Mouse (Mus musculus) heart, embryonic 13.5 days (tissue): ENCODE data around the gene Ppm1l. TPM values are rescaled to one million over a fixed set of nuclear protein-coding genes. Genes with fewer than 3 reads are reported as not detected.

Experiments
- ATAC-seq: fragments of 200-750 bp; cut with Nextera tagmentation; 2 replicates; pipeline ENCODE4 v1.8.0; 2017; ENCODE audit warnings: moderate TSS enrichment; ENCODE audit not compliant: insufficient number of reproducible peaks, low FRiP score, low TSS enrichment; ENCODE audit errors: extremely low read depth
- H3K27ac ChIP-seq: fragments of 300-500 bp; sonication (generic); replicated peaks from 2 replicates; pipeline ENCODE4 v1.5.1; 2015; ENCODE audit warnings: moderate library complexity, mild to moderate bottlenecking, inconsistent platforms
- H3K27me3 ChIP-seq: fragments of 300-500 bp; sonication (generic); replicated peaks from 2 replicates; pipeline ENCODE4 v1.6.1; 2015; ENCODE audit warnings: mild to moderate bottlenecking, inconsistent platforms
- H3K36me3 ChIP-seq: fragments of 300-500 bp; sonication (generic); 2 replicates; pipeline ENCODE4 v1.6.1; 2015; ENCODE audit warnings: mild to moderate bottlenecking, inconsistent platforms
- H3K4me1 ChIP-seq: fragments of 300-500 bp; sonication (generic); 2 replicates; pipeline ENCODE4 v1.6.1; 2015; ENCODE audit warnings: inconsistent platforms
- H3K4me2 ChIP-seq: fragments of 300-500 bp; sonication (generic); 2 replicates; pipeline ENCODE4 v1.6.1; 2015; ENCODE audit warnings: inconsistent platforms, mild to moderate bottlenecking, moderate library complexity
- H3K4me3 ChIP-seq: fragments of 300-500 bp; sonication (generic); 2 replicates; pipeline ENCODE4 v1.5.1; 2015; ENCODE audit warnings: moderate library complexity, mild to moderate bottlenecking, inconsistent platforms
- H3K9ac ChIP-seq: fragments of 300-500 bp; sonication (generic); 2 replicates; pipeline ENCODE4 v1.6.1; 2015; ENCODE audit warnings: inconsistent platforms, mild to moderate bottlenecking, moderate library complexity
- H3K9me3 ChIP-seq: fragments of 300-500 bp; sonication (generic); 2 replicates; pipeline ENCODE4 v1.6.1; 2016; ENCODE audit warnings: inconsistent platforms
- WGBS: fragments of 180-500 bp; shearing (Covaris S2); methylation state at CpG from one replicate; pipeline ENCODE4 v1.1.7; 2015; ENCODE audit warnings: mixed read lengths; 5-methylcytosine and 5-hydroxymethylcytosine counted together
- polyA plus RNA-seq: library from polyadenylated mRNA; unstranded; fragments of >200 nt; fragmentation: Nextera tagmentation; extraction: Ambion mirVana; gene quantifications from 2 replicates; pipeline ENCODE4 v1.2.1, GENCODE M21; 2015

Ppm1l gene
- polyA plus RNA-seq, 1 experiment from 2014 or later, result 7.4 TPM

- ATAC-seq, result peak; percentile 70; the same call in 1 of the 2 replicates
- H3K27ac ChIP-seq, result peak overlapping the region; percentile 78
- H3K27me3 ChIP-seq, result no peaks in the 10 kb centered on the region
- WGBS, result 9% methylated on average over 10 of the region's 10 CpGs
- H3K9ac ChIP-seq, result peak overlapping the region; percentile 5; the same call in 1 of the 2 replicates
- H3K4me3 ChIP-seq, result peak overlapping the region; percentile 10
- H3K4me2 ChIP-seq, result peak overlapping the region; percentile 62
- H3K4me1 ChIP-seq, result peaks cover 21% of the 10 kb centered on the region
- H3K36me3 ChIP-seq, result peaks cover 3% of the 10 kb centered on the region; the same call in 1 of the 2 replicates
- H3K9me3 ChIP-seq, result no peaks in the 10 kb centered on the region
Measured at GRCm38 (mm10) chr3:69588101-69588760, 271.6 kb downstream of the Ppm1l start.

- no peaks in the 10 kb centered on the region for H3K9me3 ChIP-seq
- H3K4me3 ChIP-seq, result no peak overlapping the region
- WGBS, result 82% methylated on average over 8 of the region's 8 CpGs
- H3K4me2 ChIP-seq, result no peak overlapping the region
- no peaks in the 10 kb centered on the region for H3K36me3 ChIP-seq
- H3K9ac ChIP-seq, result no peak overlapping the region
- no peaks in the 10 kb centered on the region for H3K27me3 ChIP-seq
- ATAC-seq, result no peak
- H3K4me1 ChIP-seq, result peaks cover 20% of the 10 kb centered on the region
- H3K27ac ChIP-seq, result no peak overlapping the region
Measured at GRCm38 (mm10) chr3:69593426-69593825, 276.8 kb downstream of the Ppm1l start.

GRCm38 (mm10) chr3:69594071-69594470, 277.4 kb downstream of the Ppm1l start:
- no peaks in the 10 kb centered on the region for H3K9me3 ChIP-seq
- H3K36me3 ChIP-seq, result no peaks in the 10 kb centered on the region
- no peak overlapping the region for H3K9ac ChIP-seq
- H3K27me3 ChIP-seq, result no peaks in the 10 kb centered on the region
- H3K27ac ChIP-seq, result no peak overlapping the region
- ATAC-seq, result no peak
- peaks cover 16% of the 10 kb centered on the region for H3K4me1 ChIP-seq
- H3K4me3 ChIP-seq, result no peak overlapping the region
- 64% methylated on average over 9 of the region's 9 CpGs for WGBS
- no peak overlapping the region for H3K4me2 ChIP-seq

- Histone ChIP-seq H3K4me2 (no peak overlapping the region), H3K4me1 (peaks cover 17% of the 10 kb centered on the region), H3K36me3 (no peaks in the 10 kb centered on the region), H3K9ac (no peak overlapping the region), H3K27ac (no peak overlapping the region), H3K27me3 (no peaks in the 10 kb centered on the region), H3K4me3 (no peak overlapping the region), H3K9me3 (no peaks in the 10 kb centered on the region)
- ATAC-seq, result no peak
- WGBS, result 61% methylated on average over 3 of the region's 3 CpGs
Measured at GRCm38 (mm10) chr3:69596116-69596515, 279.5 kb downstream of the Ppm1l start.

GRCm38 (mm10) chr3:69597211-69597610, 280.6 kb downstream of the Ppm1l start:
- Histone ChIP-seq H3K9me3 (no peaks in the 10 kb centered on the region), H3K4me2 (peak overlapping the region; percentile 89), H3K27me3 (no peaks in the 10 kb centered on the region), H3K4me3 (peak overlapping the region; percentile 77), H3K36me3 (no peaks in the 10 kb centered on the region), H3K27ac (no peak overlapping the region), H3K9ac (peak overlapping the region; percentile 85), H3K4me1 (peaks cover 17% of the 10 kb centered on the region)
- no peak for ATAC-seq
- WGBS, result 86% methylated on average over 6 of the region's 6 CpGs

- Histone ChIP-seq H3K9ac (peak overlapping the region; percentile 85), H3K4me3 (peak overlapping the region; percentile 77), H3K27ac (no peak overlapping the region), H3K4me1 (peaks cover 17% of the 10 kb centered on the region), H3K4me2 (peak overlapping the region; percentile 89), H3K36me3 (no peaks in the 10 kb centered on the region), H3K27me3 (no peaks in the 10 kb centered on the region), H3K9me3 (no peaks in the 10 kb centered on the region)
- WGBS, result 17% methylated on average over 7 of the region's 7 CpGs
- ATAC-seq, result no peak
Measured at GRCm38 (mm10) chr3:69597816-69598215, 281.2 kb downstream of the Ppm1l start.

- Histone ChIP-seq H3K9me3 (no peaks in the 10 kb centered on the region), H3K4me3 (peak within 1 kb of the TSS; percentile 77), H3K36me3 (no peaks in the 10 kb centered on the region), H3K4me1 (peaks cover 17% of the 10 kb centered on the region), H3K27ac (0 out of 2 replicates have a peak within 1 kb of the TSS, but pooled peaks have one; percentile 21), H3K27me3 (no peaks in the 10 kb centered on the region), H3K4me2 (peak within 1 kb of the TSS; percentile 89), H3K9ac (peak within 1 kb of the TSS; percentile 85)
- peak; percentile 31; the same call in 1 of the 2 replicates for ATAC-seq
- WGBS, result under 1% methylated on average over 72 of the region's 99 CpGs
Measured at GRCm38 (mm10) chr3:69598261-69599165, 281.9 kb downstream of the Ppm1l start, which contains the start of gene B3galnt1. B3galnt1 (minus strand) TSS chr3:69598960.

- H3K27me3 ChIP-seq, result no peaks in the 10 kb centered on the region
- peak overlapping the region; percentile 89 for H3K4me2 ChIP-seq
- WGBS, result 11% methylated on average over 5 of the region's 5 CpGs
- peak overlapping the region; percentile 77 for H3K4me3 ChIP-seq
- no peaks in the 10 kb centered on the region for H3K9me3 ChIP-seq
- H3K4me1 ChIP-seq, result peaks cover 17% of the 10 kb centered on the region
- no peaks in the 10 kb centered on the region for H3K36me3 ChIP-seq
- no peak overlapping the region for H3K27ac ChIP-seq
- H3K9ac ChIP-seq, result peak overlapping the region; percentile 85
- ATAC-seq, result no peak
Measured at GRCm38 (mm10) chr3:69599166-69599500, 282.5 kb downstream of the Ppm1l start.

GRCm38 (mm10) chr3:69606923-69607322, 290.3 kb downstream of the Ppm1l start:
- no peak overlapping the region for H3K27ac ChIP-seq
- H3K27me3 ChIP-seq, result no peaks in the 10 kb centered on the region
- no peak overlapping the region for H3K9ac ChIP-seq
- no peaks in the 10 kb centered on the region for H3K36me3 ChIP-seq
- H3K4me3 ChIP-seq, result no peak overlapping the region
- H3K9me3 ChIP-seq, result no peaks in the 10 kb centered on the region
- no peak for ATAC-seq
- H3K4me2 ChIP-seq, result no peak overlapping the region
- H3K4me1 ChIP-seq, result no peaks in the 10 kb centered on the region
- WGBS, result 64% methylated on average over 1 of the region's 1 CpGs

- no peaks in the 10 kb centered on the region for H3K27me3 ChIP-seq
- no peak overlapping the region for H3K4me3 ChIP-seq
- H3K9me3 ChIP-seq, result peaks cover 3% of the 10 kb centered on the region
- no peak overlapping the region for H3K9ac ChIP-seq
- 47% methylated on average over 1 of the region's 1 CpGs for WGBS
- no peak for ATAC-seq
- no peak overlapping the region for H3K4me2 ChIP-seq
- H3K4me1 ChIP-seq, result no peaks in the 10 kb centered on the region
- no peaks in the 10 kb centered on the region for H3K36me3 ChIP-seq
- no peak overlapping the region for H3K27ac ChIP-seq
Measured at GRCm38 (mm10) chr3:69607468-69607867, 290.8 kb downstream of the Ppm1l start.

- H3K9me3 ChIP-seq, result peaks cover 7% of the 10 kb centered on the region
- no peak for ATAC-seq
- H3K9ac ChIP-seq, result no peak overlapping the region
- no peaks in the 10 kb centered on the region for H3K4me1 ChIP-seq
- H3K4me2 ChIP-seq, result no peak overlapping the region
- no peak overlapping the region for H3K27ac ChIP-seq
- 81% methylated on average over 5 of the region's 5 CpGs for WGBS
- H3K27me3 ChIP-seq, result no peaks in the 10 kb centered on the region
- no peaks in the 10 kb centered on the region for H3K36me3 ChIP-seq
- no peak overlapping the region for H3K4me3 ChIP-seq
Measured at GRCm38 (mm10) chr3:69607909-69608308, 291.2 kb downstream of the Ppm1l start.
